Mouse (Mus musculus) olfactory bulb, adult 2 months (tissue): ENCODE measurements around the gene Oaf. TPM values are rescaled to one million over a fixed set of nuclear protein-coding genes. Genes with fewer than 3 reads are reported as not detected.

ENCODE experiments used
- H3K27ac ChIP-seq: fragments of 200-500 bp; 2 replicates; pipeline ENCODE4 v1.5.1; 2012; ENCODE audit warnings: low read depth, low read length; ENCODE audit not compliant: insufficient read depth
- H3K4me1 ChIP-seq: fragments of 200-500 bp; 2 replicates; pipeline ENCODE4 v1.6.1; 2012; ENCODE audit warnings: low read length; ENCODE audit not compliant: control insufficient read depth, insufficient read depth
- H3K4me3 ChIP-seq: fragments of 200-500 bp; 2 replicates; pipeline ENCODE4 v1.5.1; 2012; ENCODE audit warnings: mild to moderate bottlenecking, low read depth, low read length, moderate library complexity; ENCODE audit not compliant: insufficient read depth
- CTCF ChIP-seq: fragments of 200-500 bp; IDR thresholded peaks from 2 replicates; pipeline ENCODE4 v1.5.1; 2012; ENCODE audit warnings: low read depth, mild to moderate bottlenecking, low read length, moderate library complexity; ENCODE audit not compliant: insufficient read depth
- POLR2A ChIP-seq: fragments of 200-500 bp; IDR thresholded peaks from 2 replicates; pipeline ENCODE4 v1.6.1; 2012; ENCODE audit warnings: mild to moderate bottlenecking, low read depth, low read length, moderate library complexity; ENCODE audit not compliant: insufficient read depth
- WGBS: fragments of 180-500 bp; shearing (Covaris S2); methylation state at CpG from one replicate; pipeline ENCODE4 v1.1.7; 2018; 5-methylcytosine and 5-hydroxymethylcytosine counted together
- polyA plus RNA-seq: library from polyadenylated mRNA; stranded (reverse); fragments of >200 nt; gene quantifications from 2 replicates; pipeline ENCODE4 v1.2.4, GENCODE M21; 2012; ENCODE audit warnings: low replicate concordance; ENCODE audit not compliant: missing spikeins, insufficient read depth, insufficient read length

Oaf gene
- polyA plus RNA-seq, result not detected in 2 replicates

GRCm38 (mm10) chr9:43239712-43240593 is at the start of gene Oaf:
Gene Oaf, minus strand, starts transcription at chr9:43239911.
- WGBS, result 10% methylated on average over 44 of the region's 44 CpGs
- Histone ChIP-seq H3K27ac (no peak within 1 kb of the TSS), H3K4me3 (peak within 1 kb of the TSS; percentile 46)

GRCm38 (mm10) chr9:43286870-43287269 is 47.2 kb upstream of the Oaf start:
- no peaks in the 10 kb centered on the region for H3K4me1 ChIP-seq
- 15% methylated on average over 20 of the region's 20 CpGs for WGBS
- H3K4me3 ChIP-seq, result no peak overlapping the region
- TF ChIP-seq CTCF (peak; percentile 86), POLR2A (no peak)
- no peak overlapping the region for H3K27ac ChIP-seq

More at GRCm38 (mm10) chr9:43239712-43240593, at the start of gene Oaf:
- TF ChIP-seq CTCF, result no peak
- TF ChIP-seq POLR2A, result no peak
- H3K4me1 ChIP-seq, result peaks cover 13% of the 10 kb centered on the region; the same call in 1 of the 2 replicates

- no peak for TF ChIP-seq CTCF
- TF ChIP-seq POLR2A, result no peak
- Histone ChIP-seq H3K4me1 (peaks cover 8% of the 10 kb centered on the region), H3K27ac (no peak overlapping the region), H3K4me3 (no peak overlapping the region)
- WGBS, result 84% methylated on average over 4 of the region's 4 CpGs
Observed at GRCm38 (mm10) chr9:43285281-43285680, 45.6 kb upstream of the Oaf start.

- TF ChIP-seq CTCF, result peak; percentile 89
- no peak for TF ChIP-seq POLR2A
- Histone ChIP-seq H3K27ac (no peak overlapping the region), H3K4me1 (peaks cover 8% of the 10 kb centered on the region), H3K4me3 (no peak overlapping the region)
- WGBS, result 18% methylated on average over 6 of the region's 6 CpGs
Observed at GRCm38 (mm10) chr9:43284284-43284683, 44.6 kb upstream of the Oaf start.

- peaks cover 21% of the 10 kb centered on the region for H3K4me1 ChIP-seq
- WGBS, result 86% methylated on average over 9 of the region's 9 CpGs
- H3K27ac ChIP-seq, result no peak overlapping the region
- TF ChIP-seq POLR2A, result no peak
- no peak for TF ChIP-seq CTCF
- H3K4me3 ChIP-seq, result no peak overlapping the region
Observed at GRCm38 (mm10) chr9:43273735-43274134, 34.0 kb upstream of the Oaf start.

- Histone ChIP-seq H3K4me3 (no peak overlapping the region), H3K4me1 (peaks cover 21% of the 10 kb centered on the region), H3K27ac (peak overlapping the region; percentile 9; the same call in 1 of the 2 replicates)
- 53% methylated on average over 14 of the region's 14 CpGs for WGBS
- TF ChIP-seq POLR2A, result no peak
- no peak for TF ChIP-seq CTCF
Observed at GRCm38 (mm10) chr9:43271761-43272518, 32.2 kb upstream of the Oaf start.

GRCm38 (mm10) chr9:43270723-43271252 is 31.1 kb upstream of the Oaf start:
- TF ChIP-seq CTCF, result no peak
- TF ChIP-seq POLR2A, result no peak
- Histone ChIP-seq H3K27ac (peak overlapping the region; percentile 38), H3K4me3 (no peak overlapping the region)

GRCm38 (mm10) chr9:43269166-43269565 is 29.5 kb upstream of the Oaf start:
- WGBS, result 45% methylated on average over 8 of the region's 8 CpGs
- Histone ChIP-seq H3K4me1 (peaks cover 23% of the 10 kb centered on the region), H3K27ac (no peak overlapping the region), H3K4me3 (no peak overlapping the region)
- TF ChIP-seq POLR2A (no peak), CTCF (no peak)

More at GRCm38 (mm10) chr9:43270723-43271252, 31.1 kb upstream of the Oaf start:
- peaks cover 21% of the 10 kb centered on the region for H3K4me1 ChIP-seq
- WGBS, result 17% methylated on average over 17 of the region's 17 CpGs
